Mouse (Mus musculus) thymus, postnatal 4 days (tissue): ENCODE results near the gene Ttll5.

Experiments used
- DNase-seq: peaks from one replicate; pipeline ENCODE4 v3.0.0; 2021

Gene Ttll5

GRCm38 (mm10) chr12:86064796-86065195 lies 240.3 kb downstream of the Ttll5 start:
- no peak for DNase-seq

GRCm38 (mm10) chr12:86071432-86071831 lies 247.0 kb downstream of the Ttll5 start:
- no peak for DNase-seq

DNA sequence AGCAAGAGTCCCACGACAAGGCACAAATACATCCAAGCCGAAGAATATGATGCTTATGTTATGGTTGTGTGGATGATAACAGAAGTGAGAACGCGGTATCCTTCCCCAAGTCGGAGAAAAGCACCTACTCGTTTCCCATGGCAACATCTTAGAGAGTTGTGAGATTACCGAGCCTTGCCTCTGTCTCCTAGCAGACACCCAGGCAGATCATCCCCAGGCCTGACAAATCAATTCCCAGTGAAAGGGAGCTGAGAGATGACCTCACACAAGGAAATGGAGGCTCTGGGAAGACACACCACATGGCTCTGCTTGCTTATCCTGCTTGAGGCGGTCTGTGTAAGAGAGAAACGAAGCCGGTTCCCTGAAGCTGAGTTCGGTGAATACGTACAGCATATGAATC lies 250.2 kb downstream of the Ttll5 start:
- no peak for DNase-seq

- DNase-seq: no peak
Measured at GRCm38 (mm10) chr12:86075358-86075757, 250.9 kb downstream of the Ttll5 start.

- peak; percentile 20 for DNase-seq
Measured at GRCm38 (mm10) chr12:86076321-86076901, 252.0 kb downstream of the Ttll5 start.

GRCm38 (mm10) chr12:86077322-86077721 lies 252.9 kb downstream of the Ttll5 start:
- DNase-seq: no peak

DNA sequence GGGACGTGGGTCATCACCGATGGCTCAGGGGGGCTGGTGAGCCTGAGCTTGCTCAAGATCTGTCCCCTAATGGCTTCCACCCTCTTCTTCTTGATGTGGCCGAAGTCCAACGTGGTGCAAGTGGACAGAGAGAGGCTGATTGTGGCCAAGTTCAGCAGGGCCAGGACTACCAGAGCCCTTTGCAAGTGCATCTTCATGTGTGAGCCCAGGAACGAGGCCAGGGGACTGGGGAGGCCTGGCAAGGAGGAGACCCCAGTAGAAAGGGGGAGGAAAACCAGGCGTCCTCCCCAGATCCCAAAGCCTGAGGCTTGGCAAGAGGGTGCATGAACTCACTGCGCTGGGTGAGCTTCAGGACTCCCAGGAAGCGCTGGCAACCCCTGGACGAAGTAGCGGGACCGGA lies 253.3 kb downstream of the Ttll5 start:
- no peak for DNase-seq

DNA sequence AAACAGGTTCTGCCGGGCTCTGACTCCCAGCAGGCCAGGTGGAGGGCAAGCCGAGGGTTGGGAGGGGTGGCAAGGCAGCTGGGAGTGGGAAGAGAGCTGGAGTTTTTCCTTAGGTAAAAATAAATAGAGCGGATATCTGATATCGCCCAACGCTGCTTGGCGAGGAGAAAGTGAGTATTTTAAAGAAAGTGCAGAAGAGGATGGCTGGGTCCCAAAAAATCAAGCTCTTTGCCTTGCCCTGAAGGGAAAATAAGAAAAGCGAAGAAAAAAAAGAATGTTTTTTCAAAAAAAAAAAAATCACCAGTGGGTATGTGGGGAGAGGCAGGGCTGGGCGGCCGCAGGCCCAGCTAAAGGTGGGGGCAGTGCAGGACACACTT lies 253.7 kb downstream of the Ttll5 start:
- DNase-seq: no peak

- peak; percentile 45 for DNase-seq
Measured at GRCm38 (mm10) chr12:86078553-86079201, 254.2 kb downstream of the Ttll5 start, which contains the start of gene Tgfb3. Gene Tgfb3, minus strand, starts transcription at chr12:86079041.

DNA sequence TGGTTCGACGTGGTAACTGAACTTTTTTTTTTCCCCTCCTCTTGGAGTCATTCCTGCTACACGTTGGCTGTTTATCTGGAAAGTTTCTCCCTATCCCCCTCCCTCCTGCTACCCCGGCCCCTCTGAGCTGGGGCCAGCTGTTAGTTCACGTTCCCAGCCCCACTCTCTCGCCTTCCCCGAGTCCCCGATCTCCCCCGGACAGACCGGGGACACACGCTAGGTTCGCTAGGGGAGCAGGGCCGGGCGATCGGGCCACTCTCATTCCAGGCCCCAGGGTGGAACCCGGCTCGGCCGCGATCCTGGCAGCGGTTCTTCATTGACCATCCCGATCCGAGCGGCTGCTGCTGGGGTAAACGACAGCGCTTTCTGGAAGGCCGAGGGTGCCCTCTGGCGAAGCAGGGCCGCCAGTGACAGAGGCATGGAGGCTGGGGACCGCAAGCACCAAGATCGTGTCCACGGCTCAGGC lies 254.8 kb downstream of the Ttll5 start:
- DNase-seq: peak; percentile 91

DNA sequence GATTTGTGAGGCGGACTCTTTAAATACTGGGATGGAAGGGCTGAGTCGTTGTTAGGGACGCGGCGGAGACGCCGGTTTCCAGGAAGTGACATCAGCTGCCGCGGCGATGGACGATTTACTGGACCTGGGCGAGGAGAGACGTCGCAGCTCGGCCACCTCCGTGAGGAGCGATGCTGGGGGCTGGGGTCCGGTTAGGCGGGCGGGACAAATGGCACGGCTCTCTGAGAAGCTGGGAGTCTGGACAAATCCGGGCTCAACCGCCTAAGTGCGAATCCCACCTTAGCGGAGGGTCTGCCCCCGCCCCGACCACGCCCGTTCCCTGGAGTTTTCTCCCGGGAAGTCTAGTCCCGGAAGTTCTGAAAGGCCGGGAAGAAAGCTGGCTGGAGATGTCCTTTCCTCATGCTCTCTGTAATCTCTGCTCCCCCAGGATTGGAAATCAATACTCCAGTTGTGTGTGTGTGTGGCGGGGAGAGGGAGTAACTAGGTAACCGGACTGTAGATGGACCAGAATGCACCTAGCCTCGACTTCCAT lies 258.1 kb downstream of the Ttll5 start, which contains the start of gene Ift43:
TSS of gene Ift43 (plus strand) at position 61 of the 532 bp plus-strand sequence.
- DNase-seq: peak; percentile 49

DNA sequence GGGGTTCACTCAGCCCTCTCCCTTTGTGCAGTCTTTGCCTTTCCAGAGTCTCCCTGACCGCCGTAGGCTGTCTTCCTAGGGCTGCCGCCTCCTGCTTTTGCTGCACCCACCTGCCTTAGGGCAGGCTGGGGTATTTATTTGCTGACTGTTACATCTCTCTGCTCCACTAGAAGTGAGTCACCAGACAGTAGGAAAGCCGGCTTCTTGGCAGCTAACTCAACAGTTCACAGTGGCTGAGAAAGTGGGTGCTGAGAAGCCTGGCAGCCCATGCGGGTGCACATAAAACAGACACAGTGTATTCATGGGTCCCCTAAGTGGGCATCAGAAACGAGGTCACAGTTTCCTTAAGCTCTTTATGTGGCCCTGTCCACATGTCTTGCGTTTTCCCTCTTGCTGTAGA lies 261.4 kb downstream of the Ttll5 start:
- DNase-seq: no peak

DNA sequence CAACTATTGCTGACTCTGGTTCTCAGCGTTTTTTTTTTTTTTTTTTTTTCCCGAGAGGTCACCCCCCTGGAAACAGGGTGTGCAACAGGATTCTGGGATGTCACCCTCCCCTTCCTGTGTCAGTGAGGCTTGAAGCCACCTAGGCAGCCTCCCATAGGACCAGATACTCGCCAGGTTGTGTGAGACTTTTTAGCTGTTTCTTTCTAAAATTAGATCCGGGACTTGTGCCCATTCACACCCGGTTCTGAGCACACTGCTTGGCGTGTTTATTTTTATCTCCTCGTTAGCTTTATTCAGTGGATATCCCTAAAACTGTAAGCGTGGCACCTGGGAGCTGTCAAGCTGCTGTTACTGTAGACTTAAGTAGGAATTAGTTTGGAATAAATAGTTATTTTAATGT lies 262.1 kb downstream of the Ttll5 start:
- DNase-seq: no peak

DNA sequence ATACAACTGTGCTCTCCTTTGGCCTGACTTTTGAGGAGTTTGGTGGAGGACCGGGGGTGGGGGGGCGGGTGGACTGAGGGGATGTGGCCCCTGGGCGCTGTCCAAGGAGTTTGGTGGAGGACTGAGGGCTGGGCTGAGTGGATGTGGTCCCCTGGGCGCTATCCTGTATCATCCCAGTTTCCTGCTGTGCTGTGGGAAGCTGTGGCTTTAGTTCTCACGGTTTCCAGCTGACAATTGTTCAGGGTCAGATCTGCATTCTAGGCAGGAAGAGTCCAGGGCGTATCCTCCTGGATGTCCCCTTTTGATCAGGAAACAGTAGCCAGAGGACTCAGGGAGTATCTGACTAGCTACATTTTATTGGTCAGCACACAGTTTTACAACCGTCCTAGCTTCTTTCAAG lies 263.6 kb downstream of the Ttll5 start:
- no peak for DNase-seq

- DNase-seq: no peak
Measured at GRCm38 (mm10) chr12:86090764-86091163, 266.3 kb downstream of the Ttll5 start.

GRCm38 (mm10) chr12:86091601-86092132 lies 267.2 kb downstream of the Ttll5 start:
- DNase-seq: no peak

DNA sequence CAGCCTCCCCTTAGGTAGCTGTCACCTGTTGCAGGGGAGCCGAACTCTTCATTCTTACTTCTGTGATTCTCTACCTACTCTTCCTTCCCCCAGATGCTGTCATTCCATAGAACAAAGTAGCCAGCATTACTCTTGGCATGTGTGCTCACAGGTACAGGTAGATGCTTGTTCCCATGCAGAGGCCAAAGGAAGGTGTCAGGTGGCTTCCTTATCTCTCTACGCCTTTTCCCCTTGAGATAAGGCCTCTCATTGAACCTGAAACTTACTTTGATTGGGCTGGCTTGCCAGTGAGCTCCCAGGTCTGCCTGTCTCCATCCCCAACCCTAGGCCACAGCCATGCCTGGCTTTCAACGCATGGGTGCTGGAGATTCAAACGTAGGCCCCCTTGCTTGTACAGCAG lies 269.6 kb downstream of the Ttll5 start:
- no peak for DNase-seq

GRCm38 (mm10) chr12:86095806-86096205 lies 271.3 kb downstream of the Ttll5 start:
- no peak for DNase-seq

DNA sequence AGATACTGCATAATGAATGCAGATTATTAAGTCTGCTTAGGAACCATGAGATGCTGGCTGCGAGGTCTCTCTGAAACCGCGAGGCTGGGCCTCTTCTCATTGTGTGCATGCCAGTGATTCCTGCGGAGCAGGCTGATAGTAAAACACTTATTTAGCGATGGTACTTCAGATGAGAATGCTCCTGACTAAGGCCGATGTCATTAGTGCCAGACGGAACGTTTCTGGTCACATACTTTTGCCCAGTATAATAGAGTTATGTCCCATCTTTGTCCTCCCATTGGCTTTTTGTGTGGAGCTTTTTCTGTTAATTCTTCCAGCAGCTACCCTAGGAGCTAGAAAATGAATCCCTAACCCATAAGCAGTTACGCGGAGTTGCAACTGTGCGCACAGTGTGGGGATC lies 273.3 kb downstream of the Ttll5 start:
- no peak for DNase-seq

GRCm38 (mm10) chr12:86100711-86101110 lies 276.3 kb downstream of the Ttll5 start:
- no peak for DNase-seq

GRCm38 (mm10) chr12:86102686-86103085 lies 278.2 kb downstream of the Ttll5 start:
- DNase-seq: no peak

DNA sequence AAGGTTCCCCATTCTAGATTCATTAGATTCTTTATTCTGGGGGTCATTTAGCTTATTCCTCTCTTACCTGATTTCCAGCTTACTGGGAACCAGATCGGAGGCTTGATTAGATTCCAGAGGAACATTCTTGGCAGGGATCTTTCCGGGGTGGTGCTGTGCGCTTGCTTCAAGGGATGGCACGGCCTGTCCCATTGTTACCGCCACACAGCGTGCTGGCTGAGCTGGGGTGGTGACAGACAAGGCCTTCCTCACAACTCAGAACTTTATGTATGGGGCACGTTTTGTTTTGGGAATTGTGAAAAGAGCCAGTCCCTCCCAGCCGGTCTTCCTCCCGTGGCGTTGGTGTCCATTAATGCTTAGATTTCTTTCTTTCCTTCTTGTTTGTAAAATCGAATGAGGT lies 278.9 kb downstream of the Ttll5 start:
- no peak for DNase-seq

DNA sequence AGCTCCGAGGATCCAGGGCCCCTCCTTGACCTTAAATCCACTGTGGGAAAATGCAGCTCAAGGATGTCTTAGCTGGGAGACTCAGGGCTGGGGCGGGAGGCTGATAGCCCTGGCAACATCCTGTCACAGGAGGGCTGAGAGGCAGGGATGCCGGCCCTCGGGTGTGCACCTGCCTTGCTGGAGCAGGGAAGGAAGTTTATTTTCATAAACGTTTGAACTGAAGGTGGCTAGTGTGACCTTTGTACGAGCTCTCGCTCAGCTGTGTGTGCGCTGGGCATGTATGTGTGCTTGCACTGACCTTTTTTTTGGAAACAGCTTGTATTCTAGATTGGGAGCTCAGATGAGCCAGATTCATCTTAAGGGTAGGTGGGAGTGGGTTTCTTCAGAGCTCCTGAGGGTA lies 279.4 kb downstream of the Ttll5 start:
- no peak for DNase-seq

DNA sequence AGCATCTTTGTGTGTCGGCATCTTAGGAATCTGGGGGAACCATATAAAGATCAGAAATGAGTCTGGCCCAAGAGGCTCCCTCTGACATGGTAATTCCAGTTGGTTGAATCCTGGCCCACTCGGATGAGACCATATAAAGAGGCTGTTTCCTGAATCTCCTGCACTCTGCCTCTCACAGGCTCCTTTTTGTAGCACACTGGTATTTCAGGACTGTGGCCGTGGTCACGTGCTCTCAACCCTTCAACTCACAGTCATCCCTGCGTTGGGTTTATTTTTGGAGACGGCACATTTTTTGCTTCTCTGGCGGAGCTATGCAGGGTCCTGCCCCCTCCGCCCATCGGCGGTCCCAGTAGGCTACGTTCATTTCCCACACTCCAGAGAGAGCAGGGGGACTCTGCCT lies 279.8 kb downstream of the Ttll5 start:
- no peak for DNase-seq
